Mouse (Mus musculus) ES-CJ7 (cell line): ENCODE measurements at regions not wholly inside any gene's neighbourhood (a gene's known extent, or its start where the extent isn't known, plus 50 kb on each side); places are given as distances from the start of the nearest gene placed in this dataset.
"Not testable (repeated sequence)": the region's sequence is repeated elsewhere in the genome, so short reads cannot be mapped to it uniquely, and the experiment has no call there.

Source experiments
- DNase-seq: peaks from one replicate; pipeline ENCODE4 v3.0.0; 2011; ENCODE audit warnings: low read depth, low spot score

- DNase-seq, result no peak
These were observed 204.0 kb upstream of the Hs6st1 start for GRCm38 (mm10) chr1:35864246-35864645.

DNA sequence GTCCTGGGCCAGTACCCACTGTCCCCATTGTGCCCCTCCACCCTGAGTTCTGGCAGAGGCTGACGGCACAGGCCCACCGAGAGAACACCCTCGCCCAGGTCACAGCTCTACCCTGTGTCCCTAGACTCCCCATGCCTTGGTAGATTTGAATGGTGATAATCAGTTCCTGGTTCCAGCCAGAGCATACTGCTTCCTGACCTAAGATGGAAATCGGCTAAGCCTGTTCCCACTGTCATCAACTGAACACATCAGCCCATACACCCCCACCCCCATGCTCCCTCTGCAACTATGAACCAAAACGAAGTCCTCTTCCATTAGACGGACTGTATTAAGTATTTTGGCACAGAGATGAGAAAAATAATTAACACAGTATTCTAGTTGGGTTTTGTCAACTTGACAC lies 202.9 kb upstream of the Hs6st1 start:
- no peak for DNase-seq

DNA sequence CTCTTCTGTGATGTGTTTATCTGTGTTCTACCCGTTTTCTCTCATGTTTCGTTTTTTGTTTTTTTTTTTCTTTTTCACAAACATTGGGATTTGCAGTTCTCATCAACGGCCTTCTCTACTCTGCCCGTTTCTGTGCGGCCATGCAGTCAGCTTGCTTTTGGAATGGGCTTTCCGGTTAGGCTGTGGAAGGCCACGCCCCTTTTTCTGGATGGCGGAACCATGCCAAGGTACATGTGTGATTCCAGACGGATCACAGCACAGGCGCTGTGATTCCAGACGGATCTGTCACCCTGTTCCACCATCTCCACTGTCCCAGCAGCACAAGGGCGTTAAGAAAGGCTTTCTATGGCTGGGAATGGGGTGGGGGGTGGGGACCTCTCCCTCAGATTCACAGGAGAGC lies 201.6 kb upstream of the Hs6st1 start:
- DNase-seq, result no peak

GRCm38 (mm10) chr1:35869381-35870143 lies 198.6 kb upstream of the Hs6st1 start:
- DNase-seq, result peak; percentile 96

- no peak for DNase-seq
These were observed 197.9 kb upstream of the Hs6st1 start for GRCm38 (mm10) chr1:35870144-35870827.

- DNase-seq, result no peak
These were observed 195.2 kb upstream of the Hs6st1 start for GRCm38 (mm10) chr1:35873038-35873437.

GRCm38 (mm10) chr1:35875210-35875811 lies 192.9 kb upstream of the Hs6st1 start:
- DNase-seq, result no peak

DNA sequence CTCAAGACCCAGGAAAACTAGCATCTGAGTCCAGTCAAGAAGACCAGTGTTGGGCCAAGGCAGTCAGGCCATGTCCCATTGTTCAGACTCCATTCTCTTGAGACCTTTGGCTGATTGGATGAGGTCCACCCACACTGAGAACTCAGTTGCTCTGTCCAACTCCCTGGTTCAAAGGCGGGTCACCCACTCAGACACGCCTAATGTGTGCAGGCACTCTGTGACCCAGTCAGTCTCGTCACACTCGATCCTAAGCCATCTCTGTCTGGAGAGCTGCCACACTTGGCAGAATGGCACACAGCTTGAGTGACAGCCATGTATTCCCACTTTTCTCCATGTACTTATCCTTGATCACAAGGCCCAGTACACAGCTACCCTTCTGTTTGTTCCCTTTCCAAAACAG lies 189.8 kb upstream of the Hs6st1 start:
- DNase-seq, result peak; percentile 32

DNA sequence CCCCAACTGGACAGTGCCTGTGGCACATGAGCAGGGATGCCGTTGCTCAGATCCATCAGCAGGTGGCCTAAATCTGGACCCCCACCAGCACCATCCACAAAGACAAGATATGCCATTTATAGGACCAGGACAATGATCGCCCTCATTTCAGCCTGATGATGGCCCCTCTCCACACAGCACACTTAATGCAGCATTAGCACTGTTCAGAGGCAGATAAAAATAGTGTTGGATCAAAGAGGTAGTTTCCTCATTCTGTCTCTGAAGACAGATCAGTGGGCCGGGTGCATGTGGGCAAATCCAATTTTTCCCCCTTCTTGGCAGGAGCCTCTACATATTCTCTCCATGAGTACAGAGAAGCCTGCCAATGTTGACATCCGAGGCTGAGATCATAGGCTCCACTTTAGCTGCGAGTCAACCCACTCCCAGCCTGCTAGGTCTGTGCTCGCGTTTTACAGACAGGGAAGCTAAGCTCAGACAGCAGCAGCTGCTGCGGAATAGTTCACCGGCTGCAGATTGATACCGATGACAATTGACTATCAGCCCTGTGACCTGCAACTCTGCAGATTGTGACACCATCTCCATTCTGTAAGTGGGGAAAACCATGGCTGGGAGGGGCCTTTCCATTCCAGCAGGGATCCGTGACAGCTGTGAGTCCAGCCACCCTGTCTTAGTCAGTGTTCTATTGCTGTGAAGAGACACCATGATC lies 188.7 kb upstream of the Hs6st1 start:
- DNase-seq, result no peak

DNA sequence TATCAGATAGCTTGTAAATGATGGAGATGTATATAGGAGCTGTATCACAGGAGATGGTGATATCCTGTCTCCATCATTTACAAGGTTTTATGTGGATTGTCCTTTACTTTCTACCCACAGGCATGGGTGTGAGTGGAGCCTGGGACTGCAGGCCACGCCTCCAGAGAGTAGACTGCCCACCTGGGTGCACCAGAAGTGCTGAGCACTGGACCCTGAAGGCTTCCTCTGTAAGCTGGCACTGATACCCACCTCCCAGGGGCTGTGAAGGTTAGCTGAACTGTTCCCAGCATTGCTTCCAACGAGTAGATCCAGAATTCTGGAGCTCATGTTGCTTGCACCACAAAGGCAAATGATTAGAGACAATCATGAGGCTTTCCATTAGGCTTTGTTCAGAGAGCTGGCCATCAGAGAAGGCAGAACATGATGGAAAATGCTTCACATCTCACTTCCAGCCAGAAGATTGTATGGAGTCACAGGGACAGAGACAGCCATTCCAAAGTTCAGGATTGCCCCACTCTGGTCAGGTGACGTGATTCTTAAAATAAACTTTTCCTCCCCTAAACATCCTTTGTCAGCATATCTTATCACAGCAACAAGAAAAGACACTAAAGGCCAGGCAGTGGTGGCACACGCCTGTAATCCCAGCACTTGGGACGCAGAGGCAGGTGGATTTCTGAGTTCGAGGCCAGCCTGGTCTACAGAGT lies 187.5 kb upstream of the Hs6st1 start:
- no peak for DNase-seq

- peak; percentile 77 for DNase-seq
These were observed 186.7 kb upstream of the Hs6st1 start for GRCm38 (mm10) chr1:35881521-35881920.

DNA sequence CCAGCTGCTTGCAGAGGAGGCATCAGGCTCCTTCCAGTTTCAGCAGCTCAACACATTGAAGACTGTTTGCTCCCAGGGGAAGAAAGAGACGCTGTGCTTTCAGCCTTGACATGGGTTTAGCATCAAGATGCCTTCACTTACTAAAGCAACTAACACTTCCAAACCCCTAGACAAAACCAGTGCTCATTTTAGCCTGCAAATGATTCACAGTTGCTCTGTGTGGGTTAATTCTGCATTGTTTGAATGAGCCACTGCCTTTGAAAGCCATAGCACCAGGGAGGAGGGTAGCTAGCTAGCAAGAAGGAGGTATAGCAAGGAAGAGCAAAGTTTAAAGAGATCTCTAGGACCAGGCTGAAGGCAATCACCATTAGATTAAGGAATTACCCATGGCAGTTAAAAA lies 186.1 kb upstream of the Hs6st1 start:
- DNase-seq, result no peak

GRCm38 (mm10) chr1:35889731-35890499 lies 178.3 kb upstream of the Hs6st1 start:
- no peak for DNase-seq

DNA sequence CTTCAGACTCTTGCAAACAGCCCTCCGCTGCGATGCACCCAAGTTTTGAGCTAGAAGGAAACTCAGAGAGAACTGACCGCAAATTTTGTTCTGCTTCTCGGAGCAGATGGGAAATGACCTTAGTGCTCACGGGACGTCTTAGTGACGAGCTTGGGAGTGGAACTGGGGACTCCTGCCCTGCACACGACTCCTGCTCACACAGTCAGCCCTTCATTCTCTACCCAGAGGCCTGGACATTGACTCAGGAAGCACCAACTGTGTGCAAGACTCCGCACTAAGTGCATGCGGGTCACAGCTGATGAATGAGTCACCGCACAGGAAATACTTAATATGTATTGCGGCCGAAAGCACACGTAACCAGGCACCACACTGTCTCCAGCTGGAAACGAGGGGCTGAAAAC lies 177.7 kb upstream of the Hs6st1 start:
- no peak for DNase-seq

GRCm38 (mm10) chr1:35899536-35899935 lies 168.7 kb upstream of the Hs6st1 start:
- DNase-seq, result no peak

GRCm38 (mm10) chr1:35904001-35904547 lies 164.1 kb upstream of the Hs6st1 start:
- DNase-seq, result no peak

DNA sequence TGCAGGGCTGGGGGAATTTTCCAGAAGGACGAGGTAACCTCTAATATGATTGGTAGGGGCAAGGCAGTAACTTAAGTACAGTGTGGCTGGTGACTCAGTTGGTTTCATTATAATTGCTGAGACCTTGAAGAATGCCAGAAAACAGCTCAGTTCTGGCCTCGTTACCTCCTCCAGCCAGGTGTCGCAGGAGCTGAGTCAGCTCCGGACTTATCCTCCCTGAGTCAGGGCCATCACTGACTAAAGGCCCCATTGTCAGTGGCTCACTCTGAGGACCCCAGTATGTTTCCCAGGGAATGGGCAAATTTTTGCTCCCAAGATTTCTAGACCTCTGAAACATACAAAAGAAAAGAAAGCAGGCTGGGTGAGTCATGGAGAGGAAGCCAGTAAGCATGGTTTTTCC lies 154.6 kb upstream of the Hs6st1 start:
- DNase-seq, result no peak

DNA sequence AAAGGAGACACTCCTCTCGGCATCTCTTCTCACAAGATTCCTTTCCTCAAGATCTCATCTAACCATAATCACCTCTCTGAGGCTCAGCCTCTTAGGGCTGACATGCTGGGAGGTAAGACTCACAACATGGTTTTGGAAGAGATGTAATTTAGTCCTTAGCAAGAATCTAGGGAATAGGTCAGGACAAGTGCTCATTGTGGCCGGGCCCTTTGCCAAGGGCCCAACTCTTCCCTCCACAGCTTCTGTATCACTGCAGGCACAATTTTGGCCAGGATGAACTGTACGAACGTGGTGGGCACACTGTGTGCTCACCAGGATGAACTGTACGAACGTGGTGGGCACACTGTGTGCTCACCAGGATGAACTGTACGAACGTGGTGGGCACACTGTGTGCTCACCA lies 154.0 kb upstream of the Hs6st1 start:
- not testable (repeated sequence) for DNase-seq

GRCm38 (mm10) chr1:35915526-35915925 lies 152.7 kb upstream of the Hs6st1 start:
- no peak for DNase-seq
